ENCODE assay signal across 28 mouse cellular contexts in the genomic region with DNA sequence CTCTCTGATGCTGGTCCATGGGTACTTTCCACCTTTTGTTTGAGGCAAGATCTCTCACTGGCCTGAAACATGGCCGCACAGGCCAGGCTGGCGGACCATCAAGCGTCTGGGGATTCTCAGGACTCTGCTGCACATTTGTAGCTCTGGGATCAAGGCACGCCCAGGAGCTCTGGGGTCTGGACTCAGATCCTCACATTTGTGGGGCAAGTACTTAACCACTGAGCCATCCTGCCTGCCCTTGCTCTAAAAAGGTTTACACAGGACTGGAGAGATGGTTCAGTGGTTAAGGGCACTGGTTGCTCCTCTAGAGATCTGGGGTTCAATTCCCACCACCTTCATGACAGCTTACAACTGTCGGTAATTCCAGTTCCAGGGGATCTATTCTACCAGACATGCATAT. TPM values are rescaled to one million over a fixed set of nuclear protein-coding genes. Genes with fewer than 3 reads are reported as not detected.
"Had no signal": no experiment of that assay in that cellular context is flagged by ENCODE, and none has a peak within 500 bp of the region (broad histone marks: within the 10 kb centered on the region; RNA-seq: fewer than 3 reads in every experiment).

No protein-coding gene starts in this region.

- DNase-seq: heart, postnatal 10 days; heart, postnatal 14 days; heart, postnatal 36 days; heart, postnatal 4 days; kidney, adult 11 months; kidney, adult 18-20 months; kidney, adult 2 months; kidney, adult 8-10 months; kidney, adult 9 months; kidney, postnatal 10 days; kidney, postnatal 14 days; kidney, postnatal 25 days; kidney, postnatal 36 days; kidney, postnatal 4 days; layer of hippocampus, adult 9-11 months; layer of hippocampus, postnatal 36 days had no signal

RNA-seq across cellular contexts. Expression of gene Slc51b, which starts 8.2 kb away (rescaled TPM):
- total RNA-seq: heart, postnatal 10 days; heart, postnatal 14 days; heart, postnatal 25 days; heart, postnatal 36 days; heart, postnatal 4 days; hematopoietic stem cell, adult 5-6 weeks; hindbrain, postnatal 0 days; layer of hippocampus, adult 18-20 months; layer of hippocampus, adult 2 months; layer of hippocampus, adult 8-10 months; layer of hippocampus, postnatal 10 days; layer of hippocampus, postnatal 14 days; layer of hippocampus, postnatal 25 days; layer of hippocampus, postnatal 36 days; left cerebral cortex, adult 18-20 months; left cerebral cortex, adult 2 months; left cerebral cortex, adult 8-10 months had no signal
